Mouse (Mus musculus) adrenal gland, adult 18-20 months (tissue): ENCODE measurements at regions not wholly inside any gene's neighbourhood (a gene's known extent, or its start where the extent isn't known, plus 50 kb on each side); places are given as distances from the start of the nearest gene placed in this dataset.

Experiments used
- DNase-seq, 2 experiments: peaks; one replicate each; pipeline ENCODE4 v3.0.0; 2021 to 2022; ENCODE audit warnings: low spot score in 2 of 2

DNA sequence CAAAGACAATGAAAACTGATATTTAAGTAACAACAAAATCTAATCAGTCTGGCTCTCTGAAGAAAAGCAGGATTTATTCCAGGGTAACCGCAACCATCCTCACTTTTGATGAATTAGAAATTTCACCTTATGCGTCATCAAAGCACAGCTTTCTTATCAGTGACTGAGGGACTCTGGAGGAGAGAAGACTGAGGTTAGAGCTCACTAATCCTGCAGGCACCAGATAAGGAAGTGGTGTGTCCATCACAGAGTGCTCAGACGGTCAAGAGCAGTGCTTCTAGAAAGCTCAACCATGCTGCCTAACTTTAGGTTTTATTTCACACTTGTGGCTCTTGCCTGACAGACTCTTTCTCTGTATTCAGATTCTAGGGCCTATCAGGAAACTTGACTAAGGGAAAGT is 1021.2 kb upstream of the Adgrl4 start:
- DNase-seq = no peak

- no peak for DNase-seq
Observed at GRCm38 (mm10) chr3:150427965-150428364, 1009.7 kb upstream of the Adgrl4 start.

- no peak for DNase-seq
Observed at GRCm38 (mm10) chr3:150431291-150431690, 1006.4 kb upstream of the Adgrl4 start.

DNA sequence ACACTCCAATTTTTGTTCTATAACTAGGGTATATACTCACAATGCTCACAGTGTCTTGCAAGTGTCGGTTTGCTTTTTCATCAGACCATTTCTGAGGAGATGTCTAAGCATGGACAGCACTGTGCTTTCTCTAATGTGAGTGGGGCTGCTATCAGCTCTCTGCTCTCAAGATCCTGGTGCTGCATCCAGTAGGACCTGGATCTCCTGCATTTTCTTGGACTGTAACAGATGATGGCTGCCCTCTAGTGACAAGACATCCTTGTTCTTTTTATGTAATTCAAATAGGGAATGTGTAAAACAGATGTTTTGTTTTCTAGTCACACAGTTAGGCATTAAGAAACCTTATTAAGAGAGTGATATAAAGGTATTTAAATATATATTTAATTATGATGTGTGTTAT is 1002.5 kb upstream of the Adgrl4 start:
- DNase-seq = no peak

DNA sequence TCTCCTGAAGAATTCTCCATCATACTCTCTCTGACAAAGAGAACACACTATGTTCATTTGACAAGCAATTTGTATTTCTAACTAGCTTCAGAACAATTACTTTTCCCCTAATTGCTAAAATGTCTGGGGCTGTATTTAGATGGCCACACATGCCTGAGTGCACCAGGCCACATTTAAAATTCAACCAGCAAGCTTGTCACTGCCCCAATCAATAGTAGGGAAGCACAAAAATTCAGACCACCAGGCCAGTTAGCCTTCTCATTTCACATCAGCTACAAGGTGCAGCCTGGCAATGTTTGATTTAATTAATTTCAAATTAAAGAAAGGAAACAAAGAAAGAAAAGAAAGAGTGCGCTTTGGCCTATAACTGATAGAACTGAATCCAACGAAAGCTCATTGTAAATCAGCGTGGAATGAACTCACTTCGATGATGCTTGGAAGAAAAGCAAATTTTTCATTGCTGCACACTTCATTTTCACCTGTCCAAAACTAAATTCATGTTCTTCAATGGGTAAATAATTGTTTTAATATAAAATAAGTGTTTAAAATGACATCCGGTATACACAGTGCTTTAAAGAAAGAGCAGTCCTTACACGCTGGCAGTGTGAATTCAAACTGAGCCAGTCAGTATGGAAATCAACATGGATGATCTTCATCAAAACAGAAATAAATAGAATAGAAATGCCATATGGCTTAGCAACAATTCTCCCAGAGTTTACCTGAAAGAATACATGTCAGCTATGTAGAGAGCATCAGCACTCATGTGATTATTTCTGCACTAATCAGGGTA is 1001.7 kb upstream of the Adgrl4 start:
- no peak for DNase-seq
